Mouse (Mus musculus): ENCODE measurements at regions not wholly inside any gene's neighbourhood (a gene's known extent, or its start where the extent isn't known, plus 50 kb on each side); places are given as distances from the start of the nearest gene placed in this dataset.

DNA sequence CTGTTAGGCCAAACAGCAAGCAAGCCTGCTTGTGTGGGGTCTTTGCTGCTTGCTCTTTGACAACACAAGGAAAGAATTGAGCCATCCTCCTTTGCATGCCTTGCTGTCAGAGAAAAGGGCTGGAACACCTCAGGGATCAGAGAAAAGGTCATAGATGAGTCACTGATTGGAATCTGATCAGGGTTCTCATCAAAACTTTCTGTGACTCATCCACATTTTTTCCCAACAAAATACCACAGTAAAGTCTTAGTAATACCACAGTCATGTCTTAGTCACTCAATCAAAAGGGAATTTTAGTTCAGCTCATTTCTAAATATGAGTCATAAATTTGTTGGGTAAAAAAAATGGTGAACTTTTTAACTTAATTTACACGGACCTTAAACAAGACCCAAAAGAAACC, 583.1 kb downstream of the Gm43517 start:
- Histone ChIP-seq H3K4me3 (replicated peaks) (no peak overlapping the region), H3K4me1 (no peaks in the 10 kb centered on the region), H3K27ac (no peak overlapping the region), H3K36me3 (replicated peaks) (no peaks in the 10 kb centered on the region), H3K9ac (no peak overlapping the region), H3K9me3 (no peaks in the 10 kb centered on the region), H3K4me2 (no peak overlapping the region), H3K27me3 (peaks cover 9% of the 10 kb centered on the region; the same call in 1 of the 2 replicates)
- no peak for ATAC-seq (ENCODE audit: low FRiP score)
- WGBS: 64% methylated on average over 1 of the region's 1 CpGs

DNA sequence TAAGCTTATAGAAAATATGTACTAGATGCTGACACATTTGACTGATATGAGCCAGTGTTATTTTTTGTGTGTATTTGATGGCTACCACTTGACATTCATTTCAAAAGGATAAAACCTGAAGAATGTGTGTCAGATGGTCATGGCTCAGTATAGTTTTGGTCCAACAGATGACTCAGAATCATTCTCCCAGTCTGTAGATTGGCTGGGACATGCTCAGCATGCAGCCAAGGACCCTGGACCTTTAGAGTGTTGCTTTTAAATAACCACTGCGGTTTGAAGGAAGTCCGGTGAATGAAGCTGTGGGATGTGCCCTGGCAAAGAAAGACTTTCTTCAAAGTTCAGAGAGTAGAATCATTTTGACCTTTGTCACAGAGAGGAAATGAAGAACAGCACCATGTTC, 584.6 kb downstream of the Gm43517 start:
- Histone ChIP-seq H3K27me3 (peaks cover 9% of the 10 kb centered on the region; the same call in 1 of the 2 replicates), H3K27ac (no peak overlapping the region), H3K4me2 (no peak overlapping the region), H3K4me1 (peaks cover 3% of the 10 kb centered on the region), H3K4me3 (replicated peaks) (no peak overlapping the region), H3K36me3 (replicated peaks) (no peaks in the 10 kb centered on the region), H3K9ac (no peak overlapping the region), H3K9me3 (no peaks in the 10 kb centered on the region)
- no peak for ATAC-seq (ENCODE audit: low FRiP score)
- WGBS: 4% methylated on average over 2 of the region's 2 CpGs

DNA sequence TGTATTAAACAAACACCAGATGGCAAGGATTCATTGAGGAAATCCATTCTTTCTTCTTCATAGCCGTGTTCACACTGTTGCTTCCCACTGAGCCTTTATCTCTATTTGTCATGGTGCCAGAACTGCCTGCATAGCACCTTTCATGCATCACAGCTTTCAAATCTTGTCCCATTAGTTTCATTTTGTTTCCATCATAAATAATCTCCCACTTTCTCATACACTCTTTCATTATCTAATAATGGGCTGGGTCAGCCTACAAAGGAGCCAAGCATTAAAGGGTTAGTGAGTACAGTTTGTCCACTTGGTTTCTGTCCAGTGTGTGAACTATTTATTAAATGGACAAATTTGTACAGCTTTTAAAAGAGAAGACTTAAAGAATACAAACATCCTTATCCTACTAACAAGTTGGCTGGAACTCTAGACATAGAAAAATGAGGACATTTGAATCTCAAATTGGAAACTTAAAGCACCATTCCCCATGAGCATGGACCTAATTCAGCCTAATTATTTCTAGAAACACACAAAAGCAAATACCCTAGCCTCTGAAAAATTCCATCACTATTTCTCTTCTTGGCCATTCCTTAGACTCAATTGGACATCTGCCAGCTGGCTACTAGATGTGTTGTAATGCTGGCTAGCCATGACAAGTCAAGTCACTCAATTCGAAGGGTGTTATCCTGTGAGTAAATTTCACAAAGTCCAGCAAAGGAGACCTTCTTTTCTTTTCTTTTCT, 589.8 kb downstream of the Gm43517 start:
- Histone ChIP-seq H3K4me1 (peaks cover 4% of the 10 kb centered on the region), H3K4me3 (replicated peaks) (no peak overlapping the region), H3K9me3 (no peaks in the 10 kb centered on the region), H3K36me3 (replicated peaks) (no peaks in the 10 kb centered on the region), H3K27me3 (peaks cover 8% of the 10 kb centered on the region; the same call in 1 of the 2 replicates), H3K9ac (no peak overlapping the region), H3K4me2 (no peak overlapping the region), H3K27ac (0 out of 2 replicates have a peak overlapping the region, but pooled peaks have one; percentile 42)
- WGBS: 13% methylated on average over 2 of the region's 2 CpGs
- ATAC-seq (ENCODE audit: low FRiP score): peak; percentile 78; the same call in 1 of the 2 replicates

DNA sequence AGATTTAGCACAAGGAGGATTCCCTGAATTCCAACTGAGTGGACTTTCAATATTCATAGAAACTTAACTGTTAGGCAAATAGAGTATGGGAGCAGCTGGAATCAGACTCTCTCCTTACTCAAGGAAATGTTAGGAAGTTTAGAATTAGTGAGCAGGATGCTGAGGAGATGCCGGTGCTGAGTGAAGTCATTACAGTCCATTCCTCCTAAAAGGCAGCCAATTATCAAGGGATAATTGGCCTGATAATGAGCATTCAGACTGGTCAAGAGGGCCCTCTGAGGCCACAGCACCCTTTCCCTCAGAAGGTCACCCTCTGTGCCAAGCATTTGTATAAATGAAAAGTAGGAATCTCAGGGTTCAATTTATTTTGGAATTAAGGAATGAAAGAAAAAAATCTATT, 590.6 kb downstream of the Gm43517 start:
- ATAC-seq (ENCODE audit: low FRiP score): peak; percentile 51; the same call in 1 of the 2 replicates
- 0 out of 2 replicates have a peak overlapping the region, but pooled peaks have one; percentile 36 for H3K27ac ChIP-seq
- 15% methylated on average over 1 of the region's 1 CpGs for WGBS

DNA sequence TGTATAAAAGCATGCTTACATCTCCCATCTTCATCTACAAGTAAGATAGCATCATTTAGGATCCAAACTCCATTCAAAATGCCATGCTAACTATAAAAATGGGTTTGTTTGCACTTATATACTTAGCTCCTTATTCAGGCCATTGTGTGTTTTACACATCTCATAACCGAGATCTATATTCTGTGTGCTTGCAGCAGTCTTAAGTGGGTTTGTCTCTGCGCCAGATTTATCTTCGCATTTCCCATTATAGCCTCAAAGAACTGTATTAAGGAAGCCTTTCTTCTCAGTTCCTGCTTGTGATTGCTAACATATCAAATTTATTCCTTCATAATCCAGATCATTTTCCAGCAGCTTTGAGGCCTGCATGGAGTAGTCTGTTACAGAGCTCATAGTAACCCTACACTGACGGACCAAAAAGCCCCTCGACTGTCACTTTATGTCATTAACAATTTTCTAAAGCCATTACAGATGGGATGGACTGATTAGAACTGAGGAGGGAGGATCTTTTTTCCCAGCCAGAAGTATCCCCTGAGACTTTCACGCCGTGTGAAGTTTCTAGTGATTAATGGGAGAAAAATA, 607.6 kb downstream of the Gm43517 start:
- 74% methylated on average over 7 of the region's 7 CpGs for WGBS
- Histone ChIP-seq H3K4me1 (no peaks in the 10 kb centered on the region), H3K9me3 (no peaks in the 10 kb centered on the region), H3K27me3 (no peaks in the 10 kb centered on the region), H3K36me3 (replicated peaks) (no peaks in the 10 kb centered on the region), H3K27ac (no peak overlapping the region), H3K9ac (no peak overlapping the region), H3K4me3 (replicated peaks) (no peak overlapping the region), H3K4me2 (no peak overlapping the region)
- ATAC-seq (ENCODE audit: low FRiP score): no peak

More for the DNA sequence above, 590.6 kb downstream of the Gm43517 start:
- Histone ChIP-seq H3K4me1 (peaks cover 4% of the 10 kb centered on the region), H3K4me3 (replicated peaks) (no peak overlapping the region), H3K9ac (no peak overlapping the region), H3K4me2 (no peak overlapping the region), H3K27me3 (peaks cover 7% of the 10 kb centered on the region; the same call in 1 of the 2 replicates), H3K9me3 (no peaks in the 10 kb centered on the region), H3K36me3 (replicated peaks) (no peaks in the 10 kb centered on the region)

DNA sequence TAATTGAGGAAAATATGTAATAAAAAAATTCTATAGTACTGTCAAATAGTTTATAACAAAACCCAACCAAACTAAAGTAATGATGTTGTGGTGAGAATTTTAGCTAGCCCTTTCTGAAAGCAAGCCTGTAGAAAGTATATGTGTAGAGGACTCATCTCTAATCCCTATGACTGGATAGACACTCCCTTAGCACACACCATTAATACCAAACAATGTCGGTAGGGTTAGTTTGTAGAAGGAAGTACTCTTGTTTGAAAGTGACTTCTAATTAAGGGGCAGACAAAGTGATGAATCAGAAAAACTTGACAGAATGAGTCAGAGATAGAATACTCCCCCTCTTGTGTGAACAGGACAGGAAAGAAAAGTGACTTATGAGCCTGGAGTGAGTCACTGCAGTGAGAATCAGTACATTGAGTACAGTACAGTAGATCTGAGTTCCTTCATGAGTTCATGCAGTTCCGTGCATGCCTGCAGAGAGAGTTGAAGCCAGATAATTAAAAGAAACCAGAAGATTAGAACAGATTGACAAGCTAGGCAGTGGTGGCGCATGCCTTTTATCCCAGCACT, 610.0 kb downstream of the Prkd1 start:
- H3K27me3 ChIP-seq: no peaks in the 10 kb centered on the region
- no peaks in the 10 kb centered on the region for H3K9me3 ChIP-seq
- 94% methylated on average over 3 of the region's 3 CpGs for WGBS
- H3K4me3 ChIP-seq (replicated peaks): no peak overlapping the region
- H3K4me1 ChIP-seq: no peaks in the 10 kb centered on the region
- no peak overlapping the region for H3K27ac ChIP-seq
- H3K9ac ChIP-seq: no peak overlapping the region
- no peak overlapping the region for H3K4me2 ChIP-seq
- H3K36me3 ChIP-seq (replicated peaks): no peaks in the 10 kb centered on the region
- ATAC-seq (ENCODE audit: low FRiP score): no peak

DNA sequence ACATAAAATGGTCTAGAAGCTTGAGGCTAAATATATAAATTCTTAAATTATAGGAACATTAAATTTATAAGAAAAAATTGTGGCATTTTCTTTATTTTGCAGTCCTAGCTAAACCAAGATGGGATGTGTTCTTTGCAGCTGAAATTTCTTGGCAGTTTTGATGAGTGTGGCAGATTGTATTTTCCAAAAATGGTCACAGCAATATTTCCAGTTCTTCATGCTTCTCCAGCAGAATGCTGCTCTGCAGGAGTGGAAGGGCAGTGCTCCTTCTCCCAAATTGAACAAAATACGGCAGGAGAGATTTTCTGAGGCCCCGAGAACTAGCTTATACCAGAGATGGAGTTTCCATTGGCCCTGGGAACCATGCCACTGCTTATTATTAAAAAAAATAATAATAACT, 587.6 kb downstream of the Prkd1 start:
- Histone ChIP-seq H3K9me3 (no peaks in the 10 kb centered on the region), H3K4me2 (no peak overlapping the region), H3K36me3 (replicated peaks) (no peaks in the 10 kb centered on the region), H3K4me3 (replicated peaks) (no peak overlapping the region), H3K9ac (no peak overlapping the region), H3K4me1 (no peaks in the 10 kb centered on the region), H3K27ac (no peak overlapping the region), H3K27me3 (no peaks in the 10 kb centered on the region)
- ATAC-seq (ENCODE audit: low FRiP score): no peak
- 95% methylated on average over 2 of the region's 2 CpGs for WGBS

DNA sequence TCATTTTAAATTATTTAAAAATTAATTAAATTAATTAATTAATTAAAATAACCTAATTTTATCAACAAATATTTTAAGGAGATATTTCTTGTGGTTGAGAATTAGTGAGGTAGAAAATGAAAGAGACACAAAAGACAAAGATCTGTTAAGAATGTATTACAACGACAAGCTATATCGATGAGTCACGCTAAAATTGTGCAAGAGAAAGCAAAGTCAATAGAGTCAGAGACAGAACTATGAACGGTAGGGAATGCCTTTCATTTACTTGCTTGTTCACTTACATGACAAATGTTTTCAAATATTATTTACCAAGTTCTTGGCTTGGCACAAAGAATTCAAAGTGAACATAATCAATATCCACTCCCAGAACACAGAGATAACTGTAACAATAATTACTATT, 582.5 kb downstream of the Prkd1 start:
- whole genome bisulfite sequencing: 95% methylated on average over 4 of the region's 4 CpGs
- Histone ChIP-seq H3K4me3 (replicated peaks) (no peak overlapping the region), H3K36me3 (replicated peaks) (no peaks in the 10 kb centered on the region), H3K9me3 (no peaks in the 10 kb centered on the region), H3K4me2 (no peak overlapping the region), H3K27me3 (no peaks in the 10 kb centered on the region), H3K4me1 (no peaks in the 10 kb centered on the region), H3K27ac (no peak overlapping the region), H3K9ac (no peak overlapping the region)
- no peak for ATAC-seq (ENCODE audit: low FRiP score)

DNA sequence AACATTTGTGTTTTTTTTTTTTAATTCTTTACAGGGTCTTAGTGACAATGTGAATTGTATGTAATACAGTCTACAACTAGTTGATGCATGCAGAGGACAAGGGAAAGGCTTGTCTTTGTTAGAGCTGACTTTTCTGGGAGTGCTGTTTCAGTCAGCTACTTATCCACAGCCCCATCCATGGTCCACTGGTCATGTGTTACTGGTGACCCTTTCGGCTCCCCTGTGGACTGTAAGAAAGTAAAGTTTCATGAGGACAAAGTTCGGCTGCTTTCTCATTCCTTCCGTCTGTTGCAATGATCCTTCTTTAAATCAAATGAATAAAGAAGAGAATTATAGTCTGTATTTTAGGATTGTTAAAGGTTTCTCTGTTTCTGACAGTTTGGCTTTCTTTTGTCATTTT, 577.1 kb downstream of the Prkd1 start:
- no peak for ATAC-seq (ENCODE audit: low FRiP score)
- Histone ChIP-seq H3K27me3 (no peaks in the 10 kb centered on the region), H3K9me3 (no peaks in the 10 kb centered on the region), H3K4me2 (no peak overlapping the region), H3K4me3 (replicated peaks) (no peak overlapping the region), H3K36me3 (replicated peaks) (no peaks in the 10 kb centered on the region), H3K9ac (no peak overlapping the region), H3K4me1 (peaks cover 12% of the 10 kb centered on the region), H3K27ac (no peak overlapping the region)
- WGBS: 21% methylated on average over 3 of the region's 3 CpGs

DNA sequence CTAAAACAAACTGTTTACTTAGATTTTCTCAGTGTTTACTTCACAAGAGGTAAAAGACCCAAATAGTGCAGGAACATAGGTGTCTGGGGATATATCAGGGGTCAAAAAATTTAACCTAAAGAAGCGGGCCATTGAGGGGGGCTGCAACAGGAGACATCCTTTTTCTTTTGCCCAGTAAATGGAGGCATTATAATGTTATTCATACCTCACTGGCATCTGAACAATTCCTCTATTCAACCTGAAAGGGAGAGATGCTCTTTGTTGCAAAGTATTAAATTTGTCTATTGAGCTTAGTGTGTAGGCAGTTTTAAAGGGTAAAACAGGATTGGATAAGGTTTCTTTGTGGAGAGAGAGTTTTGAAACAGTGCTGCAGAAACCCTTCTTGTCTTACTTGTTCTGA, 576.5 kb downstream of the Prkd1 start:
- no peak overlapping the region for H3K4me3 ChIP-seq (replicated peaks)
- WGBS: 10% methylated on average over 1 of the region's 1 CpGs
- no peak overlapping the region for H3K4me2 ChIP-seq
- H3K27ac ChIP-seq: no peak overlapping the region
- ATAC-seq (ENCODE audit: low FRiP score): no peak
- peaks cover 12% of the 10 kb centered on the region for H3K4me1 ChIP-seq
- H3K9ac ChIP-seq: no peak overlapping the region
- no peaks in the 10 kb centered on the region for H3K9me3 ChIP-seq
- no peaks in the 10 kb centered on the region for H3K36me3 ChIP-seq (replicated peaks)
- no peaks in the 10 kb centered on the region for H3K27me3 ChIP-seq

DNA sequence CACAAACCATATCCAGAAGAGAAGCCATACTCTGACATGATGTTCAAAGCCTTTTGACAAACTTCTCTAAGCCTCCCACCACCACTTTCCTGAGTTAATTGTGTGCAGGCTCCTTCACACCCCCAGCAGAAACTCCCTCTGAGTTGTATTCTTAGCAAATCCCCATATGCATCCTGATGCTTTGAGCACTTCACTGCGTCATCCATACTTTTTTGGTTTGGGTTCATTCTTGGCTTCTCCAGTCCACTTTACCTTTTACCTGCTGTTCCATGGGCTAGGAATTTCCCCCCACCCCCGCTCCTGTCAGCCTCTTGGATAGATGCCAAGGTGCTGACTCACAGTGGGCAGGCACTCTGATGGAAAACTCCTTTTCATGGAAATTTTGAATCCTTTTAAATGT, 575.2 kb downstream of the Prkd1 start:
- no peak overlapping the region for H3K9ac ChIP-seq
- ATAC-seq (ENCODE audit: low FRiP score): 0 out of 2 replicates have a peak, but pooled peaks have one; percentile 14
- H3K9me3 ChIP-seq: no peaks in the 10 kb centered on the region
- H3K27me3 ChIP-seq: no peaks in the 10 kb centered on the region
- no peak overlapping the region for H3K4me3 ChIP-seq (replicated peaks)
- H3K4me1 ChIP-seq: peaks cover 12% of the 10 kb centered on the region
- H3K27ac ChIP-seq: no peak overlapping the region
- H3K4me2 ChIP-seq: no peak overlapping the region
- 41% methylated on average over 2 of the region's 2 CpGs for WGBS
- no peaks in the 10 kb centered on the region for H3K36me3 ChIP-seq (replicated peaks)

DNA sequence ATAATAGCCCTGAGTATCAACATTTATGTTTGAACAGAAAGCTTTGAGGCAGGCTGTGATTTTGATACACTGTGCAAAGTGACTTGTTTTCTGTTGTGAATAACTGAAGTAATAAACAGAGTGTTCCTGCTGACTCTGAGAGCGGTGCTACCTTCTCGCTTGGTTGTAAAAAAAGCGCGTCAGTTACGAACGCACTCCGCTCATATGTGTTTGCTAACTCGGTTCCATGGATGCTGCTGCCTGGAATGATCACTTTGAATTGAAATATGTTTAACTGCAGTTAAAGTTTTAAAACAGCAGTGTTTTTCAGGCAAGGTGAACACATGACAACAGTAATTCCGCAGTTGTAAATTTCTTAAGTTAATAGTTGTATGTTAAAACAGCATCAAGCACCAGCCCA, 567.7 kb downstream of the Prkd1 start:
- Histone ChIP-seq H3K9ac (no peak overlapping the region), H3K4me1 (no peaks in the 10 kb centered on the region), H3K4me2 (no peak overlapping the region), H3K4me3 (replicated peaks) (no peak overlapping the region), H3K27ac (0 out of 2 replicates have a peak overlapping the region, but pooled peaks have one; percentile 5), H3K27me3 (no peaks in the 10 kb centered on the region), H3K36me3 (replicated peaks) (no peaks in the 10 kb centered on the region), H3K9me3 (no peaks in the 10 kb centered on the region)
- WGBS: 62% methylated on average over 9 of the region's 9 CpGs
- peak; percentile 57; the same call in 1 of the 2 replicates for ATAC-seq (ENCODE audit: low FRiP score)

Measured in forebrain, embryonic 12.5 days (tissue).